Mouse (Mus musculus): ENCODE measurements around the gene Phf12. TPM values are rescaled to one million over a fixed set of nuclear protein-coding genes. Genes with fewer than 3 reads are reported as not detected.
"Not testable (repeated sequence)": the region's sequence is repeated elsewhere in the genome, so short reads cannot be mapped to it uniquely, and the experiment has no call there.

The Phf12 gene
- polyA plus RNA-seq, 1 experiment from 2014 or later: 19.0 TPM

DNA sequence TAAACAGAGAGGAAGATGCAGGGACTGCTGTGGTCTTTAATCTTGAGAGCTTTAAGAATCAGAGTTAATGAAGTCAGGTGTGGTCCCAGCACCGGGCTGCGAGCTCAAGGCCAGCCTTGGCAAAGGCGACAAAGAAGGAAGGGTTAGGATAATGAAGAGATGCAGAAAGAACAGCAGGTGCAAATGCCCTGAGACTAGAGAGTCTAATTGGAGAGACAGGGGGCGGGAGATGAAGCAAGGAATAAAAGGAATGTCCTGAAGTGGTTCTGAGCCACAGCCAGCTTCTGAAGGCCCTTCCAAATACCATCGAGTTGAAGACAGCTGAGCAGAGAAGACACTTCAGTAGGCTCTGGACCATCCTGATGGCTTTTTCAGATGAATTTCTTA lies 50.2 kb downstream of the Phf12 start:
- ATAC-seq (ENCODE audit: low read depth): no peak

DNA sequence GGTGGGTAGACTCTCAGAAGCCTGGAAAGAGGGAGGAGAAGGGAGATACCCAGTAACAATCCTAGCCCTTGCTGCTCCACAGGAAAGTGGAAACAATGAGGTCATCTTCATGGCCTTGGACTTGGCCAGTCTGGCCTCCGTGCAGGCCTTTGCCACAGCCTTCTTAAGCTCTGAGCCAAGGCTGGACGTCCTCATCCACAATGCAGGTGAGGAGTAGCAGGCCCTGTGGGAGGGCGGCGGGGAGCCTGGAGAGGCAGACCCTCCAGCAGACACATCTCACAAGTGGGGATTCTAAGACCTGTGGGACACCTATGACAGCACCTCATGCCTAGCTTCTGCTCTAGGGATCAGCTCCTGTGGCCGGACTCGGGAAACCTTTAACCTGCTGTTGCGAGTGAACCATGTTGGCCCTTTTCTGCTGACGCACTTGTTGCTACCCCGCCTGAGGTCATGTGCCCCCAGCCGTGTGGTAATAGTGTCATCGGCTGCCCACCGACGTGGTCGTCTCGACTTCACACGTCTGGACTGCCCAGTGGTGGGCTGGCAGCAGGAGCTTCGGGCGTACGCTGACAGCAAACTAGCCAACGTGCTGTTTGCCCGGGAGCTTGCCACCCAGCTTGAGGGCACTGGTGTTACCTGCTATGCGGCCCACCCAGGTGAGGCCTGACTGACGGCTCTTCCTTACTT lies 51.5 kb downstream of the Phf12 start:
- no peak for ATAC-seq (ENCODE audit: low read depth)
- H3K9me3 ChIP-seq (ENCODE audit: control insufficient read depth, low read length): no peaks in the 10 kb centered on the region
- no peak overlapping the region for H3K4me2 ChIP-seq (ENCODE audit: low read depth, low read length)
- no peak overlapping the region for H3K27ac ChIP-seq (ENCODE audit: low read depth, low read length)
- no peak overlapping the region for H3K4me3 ChIP-seq (ENCODE audit: low read depth, low read length)
- WGBS: 94% methylated on average over 23 of the region's 23 CpGs
- no peak overlapping the region for H3K9ac ChIP-seq (replicated peaks; ENCODE audit: low read depth, low read length)
- H3K27me3 ChIP-seq (ENCODE audit: control insufficient read depth, insufficient read depth, low read length): no peaks in the 10 kb centered on the region
- H3K4me1 ChIP-seq (ENCODE audit: control insufficient read depth, insufficient read depth, low read length): peaks cover 26% of the 10 kb centered on the region
- peaks cover 16% of the 10 kb centered on the region; the same call in 1 of the 2 replicates for H3K36me3 ChIP-seq (ENCODE audit: control insufficient read depth, insufficient read depth, low read length)

More for the DNA sequence above, 50.2 kb downstream of the Phf12 start:
- Histone ChIP-seq H3K4me3 (ENCODE audit: low read depth, low read length) (peak overlapping the region; percentile 70), H3K27me3 (ENCODE audit: control insufficient read depth, insufficient read depth, low read length) (no peaks in the 10 kb centered on the region), H3K9ac (replicated peaks; ENCODE audit: low read depth, low read length) (peak overlapping the region; percentile 80), H3K4me2 (ENCODE audit: low read depth, low read length) (peak overlapping the region; percentile 68), H3K27ac (ENCODE audit: low read depth, low read length) (peak overlapping the region; percentile 94), H3K4me1 (ENCODE audit: control insufficient read depth, insufficient read depth, low read length) (peaks cover 20% of the 10 kb centered on the region), H3K36me3 (ENCODE audit: control insufficient read depth, insufficient read depth, low read length) (peaks cover 23% of the 10 kb centered on the region; the same call in 1 of the 2 replicates), H3K9me3 (ENCODE audit: control insufficient read depth, low read length) (no peaks in the 10 kb centered on the region)
- 13% methylated on average over 5 of the region's 5 CpGs for WGBS

DNA sequence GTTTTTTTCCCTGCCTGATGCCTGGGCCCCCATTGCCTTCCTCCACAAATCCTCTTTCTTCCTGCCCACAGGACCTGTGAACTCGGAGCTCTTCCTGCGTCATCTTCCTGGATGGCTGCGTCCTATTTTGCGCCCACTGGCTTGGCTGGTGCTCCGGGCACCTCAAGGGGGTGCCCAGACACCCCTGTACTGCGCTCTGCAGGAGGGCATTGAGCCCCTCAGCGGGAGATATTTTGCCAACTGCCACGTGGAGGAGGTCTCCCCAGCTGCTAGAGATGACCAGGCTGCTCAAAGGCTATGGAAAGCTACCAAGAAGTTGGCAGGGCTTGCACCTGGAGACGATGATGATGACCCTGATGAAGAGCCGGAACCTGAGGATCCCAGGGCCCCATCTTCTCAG lies 54.2 kb downstream of the Phf12 start:
- 86% methylated on average over 10 of the region's 10 CpGs for WGBS
- no peak overlapping the region for H3K9ac ChIP-seq (replicated peaks; ENCODE audit: low read depth, low read length)
- H3K27me3 ChIP-seq (ENCODE audit: control insufficient read depth, insufficient read depth, low read length): no peaks in the 10 kb centered on the region
- no peak overlapping the region for H3K4me3 ChIP-seq (ENCODE audit: low read depth, low read length)
- H3K27ac ChIP-seq (ENCODE audit: low read depth, low read length): no peak overlapping the region
- no peaks in the 10 kb centered on the region for H3K9me3 ChIP-seq (ENCODE audit: control insufficient read depth, low read length)
- peaks cover 24% of the 10 kb centered on the region for H3K4me1 ChIP-seq (ENCODE audit: control insufficient read depth, insufficient read depth, low read length)
- no peak for ATAC-seq (ENCODE audit: low read depth)
- H3K4me2 ChIP-seq (ENCODE audit: low read depth, low read length): no peak overlapping the region
- peaks cover 4% of the 10 kb centered on the region; the same call in 1 of the 2 replicates for H3K36me3 ChIP-seq (ENCODE audit: control insufficient read depth, insufficient read depth, low read length)

DNA sequence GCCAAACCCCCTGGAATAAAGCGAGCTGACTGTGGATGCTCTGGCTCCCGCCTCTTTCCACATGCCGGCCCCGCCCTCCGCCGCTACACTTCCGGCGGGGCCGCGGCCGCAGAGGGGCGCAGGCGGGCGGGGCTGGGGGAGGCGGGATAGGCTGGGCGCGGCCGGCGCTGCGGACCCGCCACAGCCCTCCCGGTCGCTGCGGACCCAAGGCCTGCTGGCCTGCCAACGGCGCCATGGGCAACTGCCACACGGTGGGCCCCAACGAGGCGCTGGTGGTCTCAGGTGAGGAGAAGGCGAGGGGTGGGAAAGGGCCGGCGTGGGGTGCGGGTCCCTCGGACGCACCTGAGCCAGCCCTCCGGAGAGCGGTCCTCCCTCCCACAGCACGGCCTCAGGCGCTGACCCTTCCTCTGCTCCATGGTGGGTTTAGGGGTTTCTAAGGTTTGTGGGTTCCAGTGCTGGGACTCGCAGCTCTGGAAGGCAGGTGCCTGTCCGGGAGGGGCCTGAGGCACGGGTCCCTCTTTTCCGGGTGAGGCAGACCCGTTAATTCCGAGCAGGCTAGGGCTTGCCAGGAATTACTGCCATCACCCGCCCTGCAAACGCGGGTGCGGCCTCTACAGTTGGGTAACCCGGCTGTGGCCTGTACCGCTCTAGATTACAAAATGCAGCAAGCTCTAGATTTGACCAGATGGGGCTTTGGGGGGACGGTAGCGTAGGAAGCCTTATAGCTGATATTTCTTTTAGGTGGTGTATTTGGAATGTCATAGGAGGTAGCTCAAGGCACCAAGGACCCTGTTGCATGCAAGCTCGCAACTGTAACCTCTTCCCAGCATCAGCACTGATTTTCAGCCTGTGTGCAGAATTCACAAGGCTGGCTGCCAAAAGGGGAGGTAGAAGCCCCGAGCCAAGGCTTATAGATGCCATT lies 55.5 kb downstream of the Phf12 start, which contains the start of gene Flot2:
Gene Flot2 (plus strand): TSS at position 101 of the 922 bp plus-strand sequence.
- peak; percentile 87 for ATAC-seq (ENCODE audit: low read depth)
- H3K9me3 ChIP-seq (ENCODE audit: control insufficient read depth, low read length): no peaks in the 10 kb centered on the region
- no peaks in the 10 kb centered on the region for H3K27me3 ChIP-seq (ENCODE audit: control insufficient read depth, insufficient read depth, low read length)
- H3K4me2 ChIP-seq (ENCODE audit: low read depth, low read length): peak within 1 kb of the TSS; percentile 67
- H3K4me3 ChIP-seq (ENCODE audit: low read depth, low read length): peak within 1 kb of the TSS; percentile 89
- whole genome bisulfite sequencing: 3% methylated on average over 50 of the region's 55 CpGs
- H3K4me1 ChIP-seq (ENCODE audit: control insufficient read depth, insufficient read depth, low read length): peaks cover 21% of the 10 kb centered on the region
- peaks cover 4% of the 10 kb centered on the region; the same call in 1 of the 2 replicates for H3K36me3 ChIP-seq (ENCODE audit: control insufficient read depth, insufficient read depth, low read length)
- peak within 1 kb of the TSS; percentile 84 for H3K27ac ChIP-seq (ENCODE audit: low read depth, low read length)
- H3K9ac ChIP-seq (replicated peaks; ENCODE audit: low read depth, low read length): peak within 1 kb of the TSS; percentile 97

GRCm38 (mm10) chr11:78040878-78041277 lies 58.3 kb downstream of the Phf12 start:
- Histone ChIP-seq H3K4me3 (ENCODE audit: low read depth, low read length) (no peak overlapping the region), H3K27ac (ENCODE audit: low read depth, low read length) (no peak overlapping the region), H3K9ac (replicated peaks; ENCODE audit: low read depth, low read length) (no peak overlapping the region), H3K9me3 (ENCODE audit: control insufficient read depth, low read length) (no peaks in the 10 kb centered on the region), H3K4me2 (ENCODE audit: low read depth, low read length) (no peak overlapping the region), H3K36me3 (ENCODE audit: control insufficient read depth, insufficient read depth, low read length) (no peaks in the 10 kb centered on the region), H3K27me3 (ENCODE audit: control insufficient read depth, insufficient read depth, low read length) (no peaks in the 10 kb centered on the region), H3K4me1 (ENCODE audit: control insufficient read depth, insufficient read depth, low read length) (peaks cover 15% of the 10 kb centered on the region)
- WGBS: 68% methylated on average over 2 of the region's 2 CpGs
- no peak for ATAC-seq (ENCODE audit: low read depth)

DNA sequence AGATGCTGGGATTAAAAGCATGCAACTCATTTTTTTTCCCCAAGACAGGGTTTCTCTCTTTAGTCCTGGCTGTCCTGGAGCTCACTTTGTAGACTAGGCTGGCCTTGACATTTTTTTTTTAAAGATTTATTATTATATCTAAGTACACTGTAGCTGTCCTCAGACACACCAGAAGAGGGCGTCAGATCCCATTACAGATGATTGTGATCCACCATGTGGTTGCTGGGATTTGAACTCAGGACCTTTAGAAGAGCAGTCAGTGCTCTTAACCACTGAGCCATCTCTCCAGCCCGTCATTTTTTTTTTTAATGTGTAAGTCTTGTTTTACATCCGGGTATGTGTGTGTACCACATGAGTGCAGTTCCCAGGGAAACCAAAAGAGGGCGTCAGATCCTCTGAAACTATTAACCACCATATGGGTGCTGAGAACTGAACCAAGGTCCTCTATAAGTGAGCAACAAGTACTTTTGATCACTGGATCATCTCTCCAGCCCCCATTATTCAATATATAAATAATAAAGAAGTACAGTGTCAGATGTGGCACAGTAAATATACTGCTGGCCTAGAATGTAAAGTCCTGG lies 59.8 kb downstream of the Phf12 start:
- H3K4me1 ChIP-seq (ENCODE audit: control insufficient read depth, insufficient read depth, low read length): peaks cover 11% of the 10 kb centered on the region
- WGBS: 95% methylated on average over 4 of the region's 4 CpGs
- not testable (repeated sequence) for H3K9me3 ChIP-seq (ENCODE audit: control insufficient read depth, low read length); H3K4me3 ChIP-seq (ENCODE audit: low read depth, low read length); H3K27me3 ChIP-seq (ENCODE audit: control insufficient read depth, insufficient read depth, low read length); H3K4me2 ChIP-seq (ENCODE audit: low read depth, low read length); H3K27ac ChIP-seq (ENCODE audit: low read depth, low read length); H3K9ac ChIP-seq (replicated peaks; ENCODE audit: low read depth, low read length); H3K36me3 ChIP-seq (ENCODE audit: control insufficient read depth, insufficient read depth, low read length); ATAC-seq (ENCODE audit: low read depth)

GRCm38 (mm10) chr11:78044758-78045251 lies 62.3 kb downstream of the Phf12 start:
- 81% methylated on average over 5 of the region's 5 CpGs for WGBS
- no peaks in the 10 kb centered on the region for H3K9me3 ChIP-seq (ENCODE audit: control insufficient read depth, low read length)
- H3K27ac ChIP-seq (ENCODE audit: low read depth, low read length): no peak overlapping the region
- no peaks in the 10 kb centered on the region for H3K36me3 ChIP-seq (ENCODE audit: control insufficient read depth, insufficient read depth, low read length)
- H3K4me1 ChIP-seq (ENCODE audit: control insufficient read depth, insufficient read depth, low read length): no peaks in the 10 kb centered on the region
- no peak overlapping the region for H3K4me2 ChIP-seq (ENCODE audit: low read depth, low read length)
- H3K9ac ChIP-seq (replicated peaks; ENCODE audit: low read depth, low read length): no peak overlapping the region
- H3K27me3 ChIP-seq (ENCODE audit: control insufficient read depth, insufficient read depth, low read length): no peaks in the 10 kb centered on the region
- no peak overlapping the region for H3K4me3 ChIP-seq (ENCODE audit: low read depth, low read length)
- no peak for ATAC-seq (ENCODE audit: low read depth)

DNA sequence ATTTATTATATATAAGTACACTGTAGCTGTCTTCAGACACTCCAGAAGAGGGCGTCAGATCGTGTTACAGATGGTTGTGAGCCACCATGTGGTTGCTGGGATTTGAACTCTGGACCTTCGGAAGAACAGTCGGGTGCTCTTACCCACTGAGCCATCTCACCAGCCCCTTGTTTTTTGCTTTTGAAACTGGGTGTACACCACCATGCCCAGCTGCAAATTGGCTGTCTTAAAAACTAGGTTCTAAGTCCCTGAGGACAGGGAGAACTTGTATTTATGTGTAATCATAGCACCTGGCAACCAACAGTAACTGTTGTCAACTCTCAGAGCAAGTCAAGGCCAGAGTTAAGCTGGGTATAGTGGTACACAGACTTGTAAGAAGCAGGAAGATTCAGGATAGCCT lies 66.1 kb downstream of the Phf12 start:
- H3K9me3 ChIP-seq (ENCODE audit: control insufficient read depth, low read length); H3K4me2 ChIP-seq (ENCODE audit: low read depth, low read length); H3K27me3 ChIP-seq (ENCODE audit: control insufficient read depth, insufficient read depth, low read length); H3K9ac ChIP-seq (replicated peaks; ENCODE audit: low read depth, low read length); H3K4me1 ChIP-seq (ENCODE audit: control insufficient read depth, insufficient read depth, low read length); ATAC-seq (ENCODE audit: low read depth); H3K27ac ChIP-seq (ENCODE audit: low read depth, low read length); H3K4me3 ChIP-seq (ENCODE audit: low read depth, low read length): not testable (repeated sequence)
- 100% methylated on average over 3 of the region's 4 CpGs for WGBS
- peaks cover 12% of the 10 kb centered on the region for H3K36me3 ChIP-seq (ENCODE audit: control insufficient read depth, insufficient read depth, low read length)

Measured in neural tube, embryonic 14.5 days (tissue).